Mouse (Mus musculus): ENCODE measurements at regions not wholly inside any gene's neighbourhood (a gene's known extent, or its start where the extent isn't known, plus 50 kb on each side); places are given as distances from the start of the nearest gene placed in this dataset.

GRCm38 (mm10) chr14:16155106-16155505 is 94.0 kb upstream of the Ngly1 start:
- TF ChIP-seq EP300 (IDR thresholded peaks at IDR 0.05; ENCODE audit: low read depth) (no peak), CTCF (IDR thresholded peaks at IDR 0.05; ENCODE audit: low read depth) (no peak)
